Mouse (Mus musculus) stomach, embryonic 14.5 days (tissue): ENCODE measurements around the gene Men1. TPM values are rescaled to one million over a fixed set of nuclear protein-coding genes. Genes with fewer than 3 reads are reported as not detected.

Experiments
- ATAC-seq: fragments of 200-750 bp; cut with Nextera tagmentation; 2 replicates; pipeline ENCODE4 v1.8.0; 2017; ENCODE audit warnings: low read depth, moderate TSS enrichment; ENCODE audit not compliant: insufficient number of reproducible peaks, insufficient read depth, low FRiP score
- H3K27ac ChIP-seq: fragments of 300-500 bp; sonication (generic); 2 replicates; pipeline ENCODE4 v1.5.1; 2014; ENCODE audit warnings: mild to moderate bottlenecking, low read length, moderate library complexity, mixed read lengths
- H3K27me3 ChIP-seq: fragments of 300-500 bp; sonication (generic); 2 replicates; pipeline ENCODE4 v1.6.1; 2014; ENCODE audit warnings: low read length, control low read depth, mixed read lengths; ENCODE audit not compliant: control insufficient read depth, insufficient read depth
- H3K36me3 ChIP-seq: fragments of 300-500 bp; sonication (generic); 2 replicates; pipeline ENCODE4 v1.6.1; 2014; ENCODE audit warnings: mild to moderate bottlenecking, control low read depth, low read length, moderate library complexity, mixed read lengths; ENCODE audit not compliant: control insufficient read depth, insufficient read depth
- H3K4me1 ChIP-seq: fragments of 300-500 bp; sonication (generic); 2 replicates; pipeline ENCODE4 v1.6.1; 2014; ENCODE audit warnings: low read length, control low read depth, mixed read lengths; ENCODE audit not compliant: control insufficient read depth, insufficient read depth
- H3K4me2 ChIP-seq: fragments of 300-500 bp; sonication (generic); replicated peaks from 2 replicates; pipeline ENCODE4 v1.6.1; 2014; ENCODE audit warnings: low read depth, low read length, control low read depth
- H3K4me3 ChIP-seq: fragments of 300-500 bp; sonication (generic); 2 replicates; pipeline ENCODE4 v1.5.1; 2014; ENCODE audit warnings: low read depth, low read length, control low read depth
- H3K9ac ChIP-seq: fragments of 300-500 bp; sonication (generic); replicated peaks from 2 replicates; pipeline ENCODE4 v1.6.1; 2014; ENCODE audit warnings: low read depth, mild to moderate bottlenecking, control low read depth, low read length, moderate library complexity, mixed read lengths
- H3K9me3 ChIP-seq: fragments of 300-500 bp; sonication (generic); 2 replicates; pipeline ENCODE4 v1.6.1; 2016; ENCODE audit warnings: low read depth, low read length, control low read depth; ENCODE audit not compliant: control insufficient read depth
- WGBS: fragments of 180-500 bp; shearing (Covaris S2); extraction: QIAGEN DNeasy Blood & Tissue Kit; methylation state at CpG from one replicate; pipeline ENCODE4 v1.1.7; 2014; 5-methylcytosine and 5-hydroxymethylcytosine counted together
- polyA plus RNA-seq: library from polyadenylated mRNA; unstranded; fragments of >200 nt; fragmentation: Nextera tagmentation; extraction: Ambion mirVana; gene quantifications from 2 replicates; pipeline ENCODE4 v1.2.1, GENCODE M21; 2014

The Men1 gene
- polyA plus RNA-seq, 1 experiment from 2014 or later, result 40.0 TPM

GRCm38 (mm10) chr19:6302114-6302513 lies 32.7 kb upstream of the Men1 start:
- H3K36me3 ChIP-seq, result peaks cover 12% of the 10 kb centered on the region
- no peak overlapping the region for H3K4me3 ChIP-seq
- H3K4me1 ChIP-seq, result 0 out of 2 replicates have a peak, but pooled peaks cover 3% of the 10 kb centered on the region
- H3K27ac ChIP-seq, result no peak overlapping the region
- 87% methylated on average over 5 of the region's 5 CpGs for WGBS
- no peaks in the 10 kb centered on the region for H3K9me3 ChIP-seq
- H3K9ac ChIP-seq, result no peak overlapping the region
- H3K4me2 ChIP-seq, result no peak overlapping the region
- H3K27me3 ChIP-seq, result no peaks in the 10 kb centered on the region
- ATAC-seq, result no peak

- peaks cover 10% of the 10 kb centered on the region for H3K36me3 ChIP-seq
Measured at GRCm38 (mm10) chr19:6302522-6302921, 32.3 kb upstream of the Men1 start.

GRCm38 (mm10) chr19:6303831-6304230 lies 30.9 kb upstream of the Men1 start:
- Histone ChIP-seq H3K27ac (no peak overlapping the region), H3K27me3 (no peaks in the 10 kb centered on the region), H3K9ac (no peak overlapping the region), H3K9me3 (no peaks in the 10 kb centered on the region), H3K4me2 (no peak overlapping the region), H3K36me3 (no peaks in the 10 kb centered on the region; the same call in none of the 2 replicates), H3K4me1 (peaks cover 16% of the 10 kb centered on the region), H3K4me3 (no peak overlapping the region)
- 82% methylated on average over 6 of the region's 6 CpGs for WGBS
- no peak for ATAC-seq

More at GRCm38 (mm10) chr19:6302522-6302921, 32.3 kb upstream of the Men1 start:
- H3K9ac ChIP-seq, result no peak overlapping the region
- H3K27me3 ChIP-seq, result no peaks in the 10 kb centered on the region
- no peak for ATAC-seq
- H3K4me3 ChIP-seq, result no peak overlapping the region
- no peak overlapping the region for H3K4me2 ChIP-seq
- H3K9me3 ChIP-seq, result no peaks in the 10 kb centered on the region
- 0 out of 2 replicates have a peak, but pooled peaks cover 6% of the 10 kb centered on the region for H3K4me1 ChIP-seq
- H3K27ac ChIP-seq, result no peak overlapping the region
- WGBS, result 39% methylated on average over 4 of the region's 4 CpGs

GRCm38 (mm10) chr19:6304787-6305516 lies 29.8 kb upstream of the Men1 start:
- Histone ChIP-seq H3K36me3 (no peaks in the 10 kb centered on the region; the same call in 1 of the 2 replicates), H3K9ac (no peak overlapping the region), H3K4me3 (no peak overlapping the region), H3K27ac (no peak overlapping the region), H3K4me1 (peaks cover 16% of the 10 kb centered on the region), H3K9me3 (no peaks in the 10 kb centered on the region), H3K27me3 (no peaks in the 10 kb centered on the region), H3K4me2 (no peak overlapping the region)
- peak; percentile 53; the same call in 1 of the 2 replicates for ATAC-seq
- 28% methylated on average over 5 of the region's 5 CpGs for WGBS

GRCm38 (mm10) chr19:6305517-6306115 lies 29.2 kb upstream of the Men1 start:
- H3K4me2 ChIP-seq, result peak overlapping the region; percentile 48
- no peak for ATAC-seq
- peaks cover 4% of the 10 kb centered on the region; the same call in 1 of the 2 replicates for H3K36me3 ChIP-seq
- peaks cover 16% of the 10 kb centered on the region for H3K4me1 ChIP-seq
- peak overlapping the region; percentile 56 for H3K4me3 ChIP-seq
- H3K9ac ChIP-seq, result peak overlapping the region; percentile 48
- no peaks in the 10 kb centered on the region for H3K9me3 ChIP-seq
- no peaks in the 10 kb centered on the region for H3K27me3 ChIP-seq
- H3K27ac ChIP-seq, result peak overlapping the region; percentile 40; the same call in 1 of the 2 replicates
- WGBS, result 61% methylated on average over 8 of the region's 8 CpGs

- Histone ChIP-seq H3K36me3 (peaks cover 6% of the 10 kb centered on the region; the same call in 1 of the 2 replicates), H3K9ac (peak within 1 kb of the TSS; percentile 48), H3K4me2 (peak within 1 kb of the TSS; percentile 48), H3K27me3 (no peaks in the 10 kb centered on the region), H3K4me1 (peaks cover 16% of the 10 kb centered on the region), H3K4me3 (peak within 1 kb of the TSS; percentile 56), H3K27ac (peak within 1 kb of the TSS; percentile 40; the same call in 1 of the 2 replicates), H3K9me3 (no peaks in the 10 kb centered on the region)
- WGBS, result under 1% methylated on average over 38 of the region's 38 CpGs
- ATAC-seq, result peak; percentile 85
Measured at GRCm38 (mm10) chr19:6306137-6306551, 28.6 kb upstream of the Men1 start, which contains the start of gene Cdc42bpg. Gene Cdc42bpg (plus strand): TSS chr19:6306456.

- Histone ChIP-seq H3K9ac (peak overlapping the region; percentile 48; the same call in 1 of the 2 replicates), H3K27me3 (no peaks in the 10 kb centered on the region), H3K4me2 (peak overlapping the region; percentile 48), H3K27ac (peak overlapping the region; percentile 40; the same call in 1 of the 2 replicates), H3K36me3 (peaks cover 10% of the 10 kb centered on the region; the same call in 1 of the 2 replicates), H3K4me1 (peaks cover 16% of the 10 kb centered on the region), H3K9me3 (no peaks in the 10 kb centered on the region), H3K4me3 (peak overlapping the region; percentile 56)
- 0% methylated on average over 28 of the region's 34 CpGs for whole genome bisulfite sequencing
- peak; percentile 70 for ATAC-seq
Measured at GRCm38 (mm10) chr19:6306586-6306985, 28.2 kb upstream of the Men1 start.

GRCm38 (mm10) chr19:6307733-6308531 lies 26.8 kb upstream of the Men1 start:
- Histone ChIP-seq H3K9me3 (no peaks in the 10 kb centered on the region), H3K4me2 (peak overlapping the region; percentile 48), H3K4me1 (peaks cover 16% of the 10 kb centered on the region), H3K27me3 (no peaks in the 10 kb centered on the region), H3K9ac (no peak overlapping the region), H3K36me3 (peaks cover 10% of the 10 kb centered on the region; the same call in 1 of the 2 replicates), H3K4me3 (peak overlapping the region; percentile 56), H3K27ac (peak overlapping the region; percentile 71; the same call in 1 of the 2 replicates)
- ATAC-seq, result no peak
- 59% methylated on average over 9 of the region's 9 CpGs for WGBS
